Mouse (Mus musculus): ENCODE measurements around the gene Lrmda. TPM values are rescaled to one million over a fixed set of nuclear protein-coding genes. Genes with fewer than 3 reads are reported as not detected.

Gene Lrmda
- total and polyA plus RNA-seq, 3 experiments: 0.43 to 1.1 (median 1.0) TPM

- H3K4me3 ChIP-seq: peak overlapping the region; percentile 64
- H3K4me1 ChIP-seq (ENCODE audit: control insufficient read depth, insufficient read depth, low read length): no peaks in the 10 kb centered on the region; the same call in 1 of the 2 replicates
- no peak for TF ChIP-seq POLR2A (IDR thresholded peaks at IDR 0.05; ENCODE audit: insufficient read depth, low read depth, low read length)
- no peak for TF ChIP-seq EP300 (IDR thresholded peaks at IDR 0.05; ENCODE audit: insufficient read depth, low read depth, low read length)
- TF ChIP-seq CTCF (IDR thresholded peaks at IDR 0.05): no peak
- no peak for DNase-seq
- intact Hi-C loops (cut with DNase I): no loop called here
- H3K36me3 ChIP-seq (ENCODE audit: control insufficient read depth, insufficient read depth, low read length): no peaks in the 10 kb centered on the region
- no peaks in the 10 kb centered on the region for H3K79me2 ChIP-seq (replicated peaks; ENCODE audit: control insufficient read depth, insufficient read depth, low read length)
- H3K9ac ChIP-seq (ENCODE audit: low read depth, low read length): no peak overlapping the region
- 24% methylated on average over 44 of the region's 44 CpGs for WGBS
- no peak overlapping the region; the same call in 1 of the 2 replicates for H3K27ac ChIP-seq
- peaks cover 7% of the 10 kb centered on the region; the same call in 1 of the 2 replicates for H3K27me3 ChIP-seq (ENCODE audit: control insufficient read depth, insufficient read depth, low read length)
These were observed 25.2 kb upstream of the Lrmda start for GRCm38 (mm10) chr14:21994061-21994990.

- no peaks in the 10 kb centered on the region for H3K36me3 ChIP-seq (ENCODE audit: control insufficient read depth, insufficient read depth, low read length)
- WGBS: 1% methylated on average over 36 of the region's 36 CpGs
- H3K9ac ChIP-seq (ENCODE audit: low read depth, low read length): peak overlapping the region; percentile 62
- peaks cover 5% of the 10 kb centered on the region; the same call in 1 of the 2 replicates for H3K27me3 ChIP-seq (ENCODE audit: control insufficient read depth, insufficient read depth, low read length)
- TF ChIP-seq EP300 (IDR thresholded peaks at IDR 0.05; ENCODE audit: insufficient read depth, low read depth, low read length) (no peak), CTCF (IDR thresholded peaks at IDR 0.05) (no peak), POLR2A (IDR thresholded peaks at IDR 0.05; ENCODE audit: insufficient read depth, low read depth, low read length) (no peak)
- DNase-seq: peak; percentile 74 to 75
- H3K79me2 ChIP-seq (replicated peaks; ENCODE audit: control insufficient read depth, insufficient read depth, low read length): no peaks in the 10 kb centered on the region
- no peaks in the 10 kb centered on the region; the same call in 1 of the 2 replicates for H3K4me1 ChIP-seq (ENCODE audit: control insufficient read depth, insufficient read depth, low read length)
- H3K4me3 ChIP-seq: peak overlapping the region; percentile 64
- intact Hi-C loops (cut with DNase I): loop anchor here (5.0 kb wide), 1 partner anchor 162 kb away; no protein-coding TSS in a partner anchor
- H3K27ac ChIP-seq: peak overlapping the region; percentile 37
These were observed 24.3 kb upstream of the Lrmda start for GRCm38 (mm10) chr14:21995031-21995754.

GRCm38 (mm10) chr14:21999588-21999987 lies 19.9 kb upstream of the Lrmda start:
- no peaks in the 10 kb centered on the region for H3K79me2 ChIP-seq (replicated peaks; ENCODE audit: control insufficient read depth, insufficient read depth, low read length)
- H3K36me3 ChIP-seq (ENCODE audit: control insufficient read depth, insufficient read depth, low read length): no peaks in the 10 kb centered on the region
- H3K27ac ChIP-seq: no peak overlapping the region
- no peak for TF ChIP-seq EP300 (IDR thresholded peaks at IDR 0.05; ENCODE audit: insufficient read depth, low read depth, low read length)
- TF ChIP-seq CTCF (IDR thresholded peaks at IDR 0.05): no peak
- TF ChIP-seq POLR2A (IDR thresholded peaks at IDR 0.05; ENCODE audit: insufficient read depth, low read depth, low read length): no peak
- WGBS: 86% methylated on average over 4 of the region's 4 CpGs
- peaks cover 4% of the 10 kb centered on the region; the same call in 1 of the 2 replicates for H3K27me3 ChIP-seq (ENCODE audit: control insufficient read depth, insufficient read depth, low read length)
- H3K4me3 ChIP-seq: no peak overlapping the region
- no peak overlapping the region for H3K9ac ChIP-seq (ENCODE audit: low read depth, low read length)
- no peak for DNase-seq
- intact Hi-C loops (cut with DNase I): loop anchor here (5.0 kb wide), 1 partner anchor 158 kb away; no protein-coding TSS in a partner anchor
- no peaks in the 10 kb centered on the region; the same call in 1 of the 2 replicates for H3K4me1 ChIP-seq (ENCODE audit: control insufficient read depth, insufficient read depth, low read length)

- Histone ChIP-seq H3K27ac (no peak overlapping the region), H3K79me2 (replicated peaks; ENCODE audit: control insufficient read depth, insufficient read depth, low read length) (no peaks in the 10 kb centered on the region), H3K4me1 (ENCODE audit: control insufficient read depth, insufficient read depth, low read length) (no peaks in the 10 kb centered on the region), H3K9ac (ENCODE audit: low read depth, low read length) (no peak overlapping the region), H3K36me3 (ENCODE audit: control insufficient read depth, insufficient read depth, low read length) (no peaks in the 10 kb centered on the region), H3K4me3 (no peak overlapping the region), H3K27me3 (ENCODE audit: control insufficient read depth, insufficient read depth, low read length) (no peaks in the 10 kb centered on the region)
- no peak for DNase-seq
- TF ChIP-seq EP300 (IDR thresholded peaks at IDR 0.05; ENCODE audit: insufficient read depth, low read depth, low read length) (no peak), CTCF (IDR thresholded peaks at IDR 0.05) (no peak), POLR2A (IDR thresholded peaks at IDR 0.05; ENCODE audit: insufficient read depth, low read depth, low read length) (no peak)
- WGBS: 39% methylated on average over 1 of the region's 1 CpGs
- intact Hi-C loops (cut with DNase I): no loop called here
These were observed 16.3 kb upstream of the Lrmda start for GRCm38 (mm10) chr14:22003231-22003630.

- TF ChIP-seq EP300 (IDR thresholded peaks at IDR 0.05; ENCODE audit: insufficient read depth, low read depth, low read length): no peak
- no peak for TF ChIP-seq CTCF (IDR thresholded peaks at IDR 0.05)
- TF ChIP-seq POLR2A (IDR thresholded peaks at IDR 0.05; ENCODE audit: insufficient read depth, low read depth, low read length): no peak
- DNase-seq: no peak
These were observed 15.9 kb upstream of the Lrmda start for GRCm38 (mm10) chr14:22003631-22004030.

More at GRCm38 (mm10) chr14:22003631-22004030, 15.9 kb upstream of the Lrmda start:
- Histone ChIP-seq H3K36me3 (ENCODE audit: control insufficient read depth, insufficient read depth, low read length) (no peaks in the 10 kb centered on the region), H3K27ac (no peak overlapping the region), H3K27me3 (ENCODE audit: control insufficient read depth, insufficient read depth, low read length) (no peaks in the 10 kb centered on the region), H3K4me3 (no peak overlapping the region), H3K79me2 (replicated peaks; ENCODE audit: control insufficient read depth, insufficient read depth, low read length) (no peaks in the 10 kb centered on the region), H3K9ac (ENCODE audit: low read depth, low read length) (no peak overlapping the region), H3K4me1 (ENCODE audit: control insufficient read depth, insufficient read depth, low read length) (no peaks in the 10 kb centered on the region)
- intact Hi-C loops (cut with DNase I): no loop called here
- WGBS: 69% methylated on average over 4 of the region's 4 CpGs

Measured in heart, adult 2 months (tissue).